ENCODE assay signal across 10 mouse cellular contexts in the genomic region with DNA sequence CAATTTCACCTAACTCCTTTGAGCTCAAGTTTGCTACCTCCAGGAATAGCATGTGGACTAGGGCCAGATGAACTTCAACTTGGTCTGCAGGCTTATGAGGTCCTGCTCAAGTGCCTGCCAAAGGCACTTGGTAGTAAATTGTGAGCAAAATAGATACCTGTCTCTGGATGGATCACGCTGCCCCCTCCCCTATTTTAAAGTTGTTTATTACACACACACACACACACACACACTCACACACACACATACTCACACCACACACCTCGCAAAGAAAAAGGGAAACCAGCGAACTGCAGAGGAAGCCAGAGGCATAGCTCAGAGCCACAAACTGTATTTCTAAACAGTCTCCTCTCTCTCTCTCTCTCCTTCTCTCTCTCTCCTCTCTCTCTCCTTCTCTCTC. TPM values are rescaled to one million over a fixed set of nuclear protein-coding genes. Genes with fewer than 3 reads are reported as not detected.
A peak's percentile ranks its signal among the peaks of the same experiment; 100 is the strongest.
DNase-seq lines count a peak whose midpoint lies in the region; ATAC-seq and TF ChIP-seq lines count a peak whose summit lies in the region.
"Had no signal": no experiment of that assay in that cellular context is flagged by ENCODE, and none has a peak within 500 bp of the region (broad histone marks: within the 10 kb centered on the region; RNA-seq: fewer than 3 reads in every experiment).

No protein-coding gene starts in this region.

- 5% methylated on average over 3 of the region's 3 CpGs for WGBS in heart, embryonic 11.5 days (ENCODE audit: insufficient replicate concordance)
- WGBS in limb, embryonic 12.5 days, result 10% methylated on average over 3 of the region's 3 CpGs
- 18% methylated on average over 3 of the region's 3 CpGs for WGBS in small intestine, adult 2 months

- no peak overlapping the region for H3K27ac ChIP-seq in heart, embryonic 11.5 days (ENCODE audit: low read depth, low read length)
- no peak overlapping the region for H3K27ac ChIP-seq in limb, embryonic 12.5 days
- peak overlapping the region; percentile 61 for H3K27ac ChIP-seq in small intestine, adult 2 months (ENCODE audit: insufficient read depth, low read depth, low read length)

- H3K36me3 ChIP-seq in heart, embryonic 11.5 days (ENCODE audit: control insufficient read depth, insufficient read depth, low read length), result no peaks in the 10 kb centered on the region
- H3K36me3 ChIP-seq in limb, embryonic 12.5 days, result no peaks in the 10 kb centered on the region
- H3K36me3 ChIP-seq in small intestine, adult 2 months (ENCODE audit: control insufficient read depth, insufficient read depth, low read length), result no peaks in the 10 kb centered on the region

- TF ChIP-seq CTCF in small intestine, adult 2 months (IDR thresholded peaks at IDR 0.05; ENCODE audit: extremely low read depth, insufficient read length, insufficient replicate concordance, low read depth, low read length), result no peak

- 0 out of 2 replicates have a peak overlapping the region, but pooled peaks have one; percentile 28 for H3K9ac ChIP-seq in heart, embryonic 11.5 days (ENCODE audit: low read depth, low read length)
- H3K9ac ChIP-seq in limb, embryonic 12.5 days (replicated peaks), result no peak overlapping the region

- peak overlapping the region; percentile 71 for H3K4me2 ChIP-seq in heart, embryonic 11.5 days
- peak overlapping the region; percentile 93 for H3K4me2 ChIP-seq in limb, embryonic 12.5 days

- ATAC-seq in heart, embryonic 11.5 days (replicated peaks; ENCODE audit: insufficient number of reproducible peaks, low FRiP score, low TSS enrichment), result no peak
- no peak for ATAC-seq in limb, embryonic 12.5 days (ENCODE audit: insufficient number of reproducible peaks, insufficient read depth, low FRiP score, low TSS enrichment, low read depth)
- no peak for ATAC-seq in erythroblast, adult 5-6 weeks (replicated peaks; ENCODE audit: low FRiP score, poor library complexity, severe bottlenecking)

- H3K4me1 ChIP-seq in heart, embryonic 11.5 days (ENCODE audit: control insufficient read depth, insufficient read depth, low read length), result peaks cover 17% of the 10 kb centered on the region; the same call in 1 of the 2 replicates
- H3K4me1 ChIP-seq in limb, embryonic 12.5 days (replicated peaks), result peaks cover 56% of the 10 kb centered on the region
- H3K4me1 ChIP-seq in small intestine, adult 2 months (ENCODE audit: control insufficient read depth, insufficient read depth, insufficient read length, low read length), result peaks cover 5% of the 10 kb centered on the region

- no peaks in the 10 kb centered on the region for H3K9me3 ChIP-seq in heart, embryonic 11.5 days (replicated peaks; ENCODE audit: control insufficient read depth, low read length)
- no peaks in the 10 kb centered on the region for H3K9me3 ChIP-seq in limb, embryonic 12.5 days

- peak; percentile 37 for DNase-seq in gastrocnemius, postnatal 25 days
- DNase-seq in gastrocnemius, postnatal 4 days (ENCODE audit: low spot score in 2 of 2), result no peak
- DNase-seq in NIH3T3 (ENCODE audit: low read depth), result peak; percentile 56
- DNase-seq in urinary bladder, postnatal 25 days (ENCODE audit: low spot score), result no peak

- H3K4me3 ChIP-seq in heart, embryonic 11.5 days (ENCODE audit: low read depth, low read length), result peak overlapping the region; percentile 80
- H3K4me3 ChIP-seq in limb, embryonic 12.5 days (replicated peaks), result peak overlapping the region; percentile 71
- no peak overlapping the region for H3K4me3 ChIP-seq in small intestine, adult 2 months (ENCODE audit: low read depth, low read length)

- H3K27me3 ChIP-seq in heart, embryonic 11.5 days (ENCODE audit: control insufficient read depth, insufficient read depth, low read length), result no peaks in the 10 kb centered on the region; the same call in 1 of the 2 replicates
- peaks cover 50% of the 10 kb centered on the region for H3K27me3 ChIP-seq in limb, embryonic 12.5 days
- H3K27me3 ChIP-seq in small intestine, adult 2 months (ENCODE audit: control insufficient read depth, insufficient read depth, low read length), result no peaks in the 10 kb centered on the region; the same call in 1 of the 2 replicates

- no peak for TF ChIP-seq POLR2A in small intestine, adult 2 months (IDR thresholded peaks at IDR 0.05; ENCODE audit: low read depth, low read length)

RNA-seq across cellular contexts. Expression of a gene that starts 2.1 kb away (rescaled TPM):
- not detected for total RNA-seq in gastrocnemius, postnatal 25 days (2021)
- total RNA-seq in gastrocnemius, postnatal 4 days (2021), result not detected
- not detected in 2 replicates for polyA plus RNA-seq in heart, embryonic 11.5 days (2014; fragmentation: Nextera tagmentation; extraction: Ambion mirVana)
- polyA plus RNA-seq in limb, embryonic 12.5 days (2016; fragmentation: Nextera tagmentation; extraction: Ambion mirVana), result not detected in 2 replicates
- polyA plus RNA-seq in small intestine, adult 2 months (2012; rRNA removed), result not detected in 2 replicates
- not detected in 2 replicates for total RNA-seq in erythroblast, adult 5-6 weeks (2015; ENCODE audit: low replicate concordance)
- total RNA-seq in erythroblast, adult 5-6 weeks (2017; ENCODE audit: low replicate concordance), result not detected in 2 replicates
- total RNA-seq: heart, postnatal 14 days; MEL had no signal

RNA-seq across cellular contexts. Expression of a gene that starts 2.5 kb away (rescaled TPM):
- total RNA-seq in gastrocnemius, postnatal 25 days (2021), result 10 to 100 TPM; 36.6 to 68.3 TPM
- 10 to 100 TPM; 11.1 to 11.3 TPM for total RNA-seq in gastrocnemius, postnatal 4 days (2021)
- 0.27 and 0.40 TPM in 2 replicates for polyA plus RNA-seq in heart, embryonic 11.5 days (2014; fragmentation: Nextera tagmentation; extraction: Ambion mirVana)
- polyA plus RNA-seq in limb, embryonic 12.5 days (2016; fragmentation: Nextera tagmentation; extraction: Ambion mirVana), result 0.41 and 0.48 TPM in 2 replicates
- polyA plus RNA-seq in small intestine, adult 2 months (2012; rRNA removed), result 4.1 and 12.2 TPM in 2 replicates
- total RNA-seq in erythroblast, adult 5-6 weeks (2015; ENCODE audit: low replicate concordance), result 5.2 and 7.9 TPM in 2 replicates
- 3.7 and 4.2 TPM in 2 replicates for total RNA-seq in erythroblast, adult 5-6 weeks (2017; ENCODE audit: low replicate concordance)
- total RNA-seq: MEL had no signal

RNA-seq across cellular contexts. Expression of a gene that starts 54.0 kb away (rescaled TPM):
- total RNA-seq in gastrocnemius, postnatal 25 days (2021), result not detected
- not detected for total RNA-seq in gastrocnemius, postnatal 4 days (2021)
- polyA plus RNA-seq in heart, embryonic 11.5 days (2014; fragmentation: Nextera tagmentation; extraction: Ambion mirVana), result not detected in 2 replicates
- polyA plus RNA-seq in limb, embryonic 12.5 days (2016; fragmentation: Nextera tagmentation; extraction: Ambion mirVana), result not detected in 2 replicates
- not detected in 2 replicates for polyA plus RNA-seq in small intestine, adult 2 months (2012; rRNA removed)
- total RNA-seq in erythroblast, adult 5-6 weeks (2015; ENCODE audit: low replicate concordance), result not detected in 2 replicates
- not detected in 2 replicates for total RNA-seq in erythroblast, adult 5-6 weeks (2017; ENCODE audit: low replicate concordance)
- total RNA-seq: heart, postnatal 14 days; MEL had no signal

Comparison
In these comparisons a context has a peak if more than half of its experiments do, and no peak if none do; other contexts are left out.
1. DNase-seq: peak in gastrocnemius, postnatal 25 days (single experiment) and NIH3T3 (single experiment); none in gastrocnemius, postnatal 4 days (0 of 2) and urinary bladder, postnatal 25 days (single experiment).